Mouse (Mus musculus): ENCODE results near the gene Cfap58. TPM values are rescaled to one million over a fixed set of nuclear protein-coding genes. Genes with fewer than 3 reads are reported as not detected.

The Cfap58 gene
- polyA plus RNA-seq, 1 experiment from 2014 or later = not detected

- H3K4me3 ChIP-seq (ENCODE audit: low read depth, low read length) = peak overlapping the region; percentile 84
- peak overlapping the region; percentile 86; the same call in 1 of the 2 replicates for H3K27ac ChIP-seq (ENCODE audit: low read depth, low read length)
- WGBS = 8% methylated on average over 8 of the region's 8 CpGs
- H3K9me3 ChIP-seq (ENCODE audit: control insufficient read depth, low read length) = no peaks in the 10 kb centered on the region
- H3K9ac ChIP-seq (ENCODE audit: low read length) = peak overlapping the region; percentile 94
- no peaks in the 10 kb centered on the region for H3K27me3 ChIP-seq (ENCODE audit: control insufficient read depth, insufficient read depth, low read length)
- DNase-seq (ENCODE audit: low spot score) (no peak), ATAC-seq (replicated peaks; ENCODE audit: low FRiP score) (peak; percentile 20; the same call in 1 of the 2 replicates)
- H3K36me3 ChIP-seq (ENCODE audit: control insufficient read depth, insufficient read depth, low read length) = no peaks in the 10 kb centered on the region
- peaks cover 4% of the 10 kb centered on the region; the same call in 1 of the 2 replicates for H3K4me1 ChIP-seq (replicated peaks; ENCODE audit: control insufficient read depth, insufficient read depth, low read length)
- H3K4me2 ChIP-seq (ENCODE audit: low read depth, low read length, severe bottlenecking) = peak overlapping the region; percentile 91
These were observed 17.5 kb upstream of the Cfap58 start for GRCm38 (mm10) chr19:47919966-47920375.

GRCm38 (mm10) chr19:47925819-47926218 lies 11.7 kb upstream of the Cfap58 start:
- no peak for DNase-seq (ENCODE audit: low spot score)
- Histone ChIP-seq H3K4me1 (replicated peaks; ENCODE audit: control insufficient read depth, insufficient read depth, low read length) (no peaks in the 10 kb centered on the region), H3K4me3 (ENCODE audit: low read depth, low read length) (no peak overlapping the region), H3K27me3 (ENCODE audit: control insufficient read depth, insufficient read depth, low read length) (no peaks in the 10 kb centered on the region), H3K27ac (ENCODE audit: low read depth, low read length) (no peak overlapping the region), H3K36me3 (ENCODE audit: control insufficient read depth, insufficient read depth, low read length) (no peaks in the 10 kb centered on the region), H3K9me3 (ENCODE audit: control insufficient read depth, low read length) (no peaks in the 10 kb centered on the region), H3K4me2 (ENCODE audit: low read depth, low read length, severe bottlenecking) (no peak overlapping the region), H3K9ac (ENCODE audit: low read length) (no peak overlapping the region)
- no peak for ATAC-seq (replicated peaks; ENCODE audit: low FRiP score)
- 84% methylated on average over 7 of the region's 7 CpGs for WGBS

- Histone ChIP-seq H3K4me3 (ENCODE audit: low read depth, low read length) (no peak overlapping the region), H3K27ac (ENCODE audit: low read depth, low read length) (no peak overlapping the region), H3K9ac (ENCODE audit: low read length) (no peak overlapping the region), H3K36me3 (ENCODE audit: control insufficient read depth, insufficient read depth, low read length) (no peaks in the 10 kb centered on the region), H3K4me1 (replicated peaks; ENCODE audit: control insufficient read depth, insufficient read depth, low read length) (no peaks in the 10 kb centered on the region), H3K9me3 (ENCODE audit: control insufficient read depth, low read length) (no peaks in the 10 kb centered on the region), H3K27me3 (ENCODE audit: control insufficient read depth, insufficient read depth, low read length) (no peaks in the 10 kb centered on the region), H3K4me2 (ENCODE audit: low read depth, low read length, severe bottlenecking) (no peak overlapping the region)
- ATAC-seq (replicated peaks; ENCODE audit: low FRiP score) (no peak), DNase-seq (ENCODE audit: low spot score) (no peak)
- 95% methylated on average over 2 of the region's 2 CpGs for WGBS
These were observed 10.4 kb upstream of the Cfap58 start for GRCm38 (mm10) chr19:47927032-47927431.

- Histone ChIP-seq H3K36me3 (ENCODE audit: control insufficient read depth, insufficient read depth, low read length) (no peaks in the 10 kb centered on the region), H3K4me2 (ENCODE audit: low read depth, low read length, severe bottlenecking) (no peak overlapping the region), H3K27me3 (ENCODE audit: control insufficient read depth, insufficient read depth, low read length) (no peaks in the 10 kb centered on the region), H3K9ac (ENCODE audit: low read length) (no peak overlapping the region), H3K27ac (ENCODE audit: low read depth, low read length) (no peak overlapping the region), H3K4me1 (replicated peaks; ENCODE audit: control insufficient read depth, insufficient read depth, low read length) (no peaks in the 10 kb centered on the region), H3K9me3 (ENCODE audit: control insufficient read depth, low read length) (no peaks in the 10 kb centered on the region), H3K4me3 (ENCODE audit: low read depth, low read length) (no peak overlapping the region)
- DNase-seq (ENCODE audit: low spot score) = no peak
- WGBS = 88% methylated on average over 4 of the region's 4 CpGs
- no peak for ATAC-seq (replicated peaks; ENCODE audit: low FRiP score)
These were observed 8.4 kb upstream of the Cfap58 start for GRCm38 (mm10) chr19:47929043-47929442.

DNA sequence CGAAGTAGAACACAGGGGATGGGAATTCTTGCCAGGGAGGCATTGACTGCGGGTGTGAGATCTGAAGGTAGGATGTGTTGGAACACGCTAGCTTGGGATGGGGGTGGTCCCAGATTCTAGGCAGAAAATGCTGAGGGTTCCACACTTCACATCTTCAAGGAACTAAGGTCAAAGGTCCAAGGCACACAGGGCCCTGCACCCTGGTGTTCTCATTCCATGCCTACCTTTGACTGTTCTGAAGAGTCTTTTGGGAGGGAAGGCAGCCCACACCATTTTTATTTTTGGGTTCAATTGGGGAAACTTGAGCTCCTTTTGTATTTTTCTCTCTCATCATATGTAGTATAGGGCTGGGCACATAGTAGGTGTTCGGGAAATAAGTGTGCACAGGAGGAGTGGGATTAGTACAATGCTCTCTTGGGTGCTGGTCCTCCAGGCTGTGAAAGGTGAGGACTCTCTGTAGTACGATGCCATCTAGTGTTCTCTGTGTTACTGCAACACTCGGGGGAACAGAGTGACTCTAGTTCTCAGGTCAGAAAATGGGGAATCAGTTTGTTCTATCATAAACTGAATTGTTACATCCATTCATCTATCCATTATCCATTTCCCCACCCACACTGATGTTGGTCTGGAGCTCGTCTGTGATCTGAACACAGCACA lies 5.4 kb upstream of the Cfap58 start:
- H3K9me3 ChIP-seq (ENCODE audit: control insufficient read depth, low read length) = no peaks in the 10 kb centered on the region
- H3K9ac ChIP-seq (ENCODE audit: low read length) = no peak overlapping the region
- ATAC-seq (replicated peaks; ENCODE audit: low FRiP score) (peak; percentile 71; the same call in 1 of the 2 replicates), DNase-seq (ENCODE audit: low spot score) (peak; percentile 49)
- WGBS = 48% methylated on average over 7 of the region's 7 CpGs
- no peak overlapping the region for H3K4me2 ChIP-seq (ENCODE audit: low read depth, low read length, severe bottlenecking)
- H3K27me3 ChIP-seq (ENCODE audit: control insufficient read depth, insufficient read depth, low read length) = no peaks in the 10 kb centered on the region
- H3K4me3 ChIP-seq (ENCODE audit: low read depth, low read length) = no peak overlapping the region
- no peaks in the 10 kb centered on the region for H3K36me3 ChIP-seq (ENCODE audit: control insufficient read depth, insufficient read depth, low read length)
- no peak overlapping the region for H3K27ac ChIP-seq (ENCODE audit: low read depth, low read length)
- no peaks in the 10 kb centered on the region for H3K4me1 ChIP-seq (replicated peaks; ENCODE audit: control insufficient read depth, insufficient read depth, low read length)

GRCm38 (mm10) chr19:47934146-47934545 lies 3.3 kb upstream of the Cfap58 start:
- Histone ChIP-seq H3K27me3 (ENCODE audit: control insufficient read depth, insufficient read depth, low read length) (no peaks in the 10 kb centered on the region), H3K4me1 (replicated peaks; ENCODE audit: control insufficient read depth, insufficient read depth, low read length) (no peaks in the 10 kb centered on the region), H3K9ac (ENCODE audit: low read length) (no peak overlapping the region), H3K27ac (ENCODE audit: low read depth, low read length) (no peak overlapping the region), H3K4me3 (ENCODE audit: low read depth, low read length) (no peak overlapping the region), H3K9me3 (ENCODE audit: control insufficient read depth, low read length) (no peaks in the 10 kb centered on the region), H3K4me2 (ENCODE audit: low read depth, low read length, severe bottlenecking) (no peak overlapping the region), H3K36me3 (ENCODE audit: control insufficient read depth, insufficient read depth, low read length) (no peaks in the 10 kb centered on the region)
- no peak for DNase-seq (ENCODE audit: low spot score)
- 91% methylated on average over 8 of the region's 8 CpGs for WGBS
- no peak for ATAC-seq (replicated peaks; ENCODE audit: low FRiP score)

GRCm38 (mm10) chr19:47934636-47935238 lies 2.7 kb upstream of the Cfap58 start:
- no peak for DNase-seq (ENCODE audit: low spot score)
- no peak overlapping the region for H3K9ac ChIP-seq (ENCODE audit: low read length)
- 77% methylated on average over 16 of the region's 16 CpGs for WGBS

GRCm38 (mm10) chr19:47935530-47935929 lies 1.9 kb upstream of the Cfap58 start:
- no peak overlapping the region for H3K9ac ChIP-seq (ENCODE audit: low read length)
- no peaks in the 10 kb centered on the region for H3K27me3 ChIP-seq (ENCODE audit: control insufficient read depth, insufficient read depth, low read length)
- 87% methylated on average over 6 of the region's 6 CpGs for WGBS
- ATAC-seq (replicated peaks; ENCODE audit: low FRiP score) (no peak), DNase-seq (ENCODE audit: low spot score) (no peak)
- no peak overlapping the region for H3K4me3 ChIP-seq (ENCODE audit: low read depth, low read length)
- H3K4me1 ChIP-seq (replicated peaks; ENCODE audit: control insufficient read depth, insufficient read depth, low read length) = no peaks in the 10 kb centered on the region
- H3K9me3 ChIP-seq (ENCODE audit: control insufficient read depth, low read length) = no peaks in the 10 kb centered on the region
- no peaks in the 10 kb centered on the region for H3K36me3 ChIP-seq (ENCODE audit: control insufficient read depth, insufficient read depth, low read length)
- no peak overlapping the region for H3K27ac ChIP-seq (ENCODE audit: low read depth, low read length)
- H3K4me2 ChIP-seq (ENCODE audit: low read depth, low read length, severe bottlenecking) = no peak overlapping the region

More at GRCm38 (mm10) chr19:47934636-47935238, 2.7 kb upstream of the Cfap58 start:
- H3K4me1 ChIP-seq (replicated peaks; ENCODE audit: control insufficient read depth, insufficient read depth, low read length) = no peaks in the 10 kb centered on the region
- ATAC-seq (replicated peaks; ENCODE audit: low FRiP score) = no peak
- H3K27ac ChIP-seq (ENCODE audit: low read depth, low read length) = no peak overlapping the region
- H3K9me3 ChIP-seq (ENCODE audit: control insufficient read depth, low read length) = no peaks in the 10 kb centered on the region
- H3K27me3 ChIP-seq (ENCODE audit: control insufficient read depth, insufficient read depth, low read length) = no peaks in the 10 kb centered on the region
- H3K4me3 ChIP-seq (ENCODE audit: low read depth, low read length) = no peak overlapping the region
- H3K36me3 ChIP-seq (ENCODE audit: control insufficient read depth, insufficient read depth, low read length) = no peaks in the 10 kb centered on the region
- H3K4me2 ChIP-seq (ENCODE audit: low read depth, low read length, severe bottlenecking) = no peak overlapping the region

- Histone ChIP-seq H3K9ac (ENCODE audit: low read length) (no peak overlapping the region), H3K36me3 (ENCODE audit: control insufficient read depth, insufficient read depth, low read length) (no peaks in the 10 kb centered on the region), H3K4me1 (replicated peaks; ENCODE audit: control insufficient read depth, insufficient read depth, low read length) (no peaks in the 10 kb centered on the region), H3K9me3 (ENCODE audit: control insufficient read depth, low read length) (no peaks in the 10 kb centered on the region), H3K27ac (ENCODE audit: low read depth, low read length) (no peak overlapping the region), H3K4me2 (ENCODE audit: low read depth, low read length, severe bottlenecking) (no peak overlapping the region), H3K27me3 (ENCODE audit: control insufficient read depth, insufficient read depth, low read length) (no peaks in the 10 kb centered on the region), H3K4me3 (ENCODE audit: low read depth, low read length) (no peak overlapping the region)
- 89% methylated on average over 11 of the region's 11 CpGs for WGBS
- DNase-seq (ENCODE audit: low spot score) (peak; percentile 43), ATAC-seq (replicated peaks; ENCODE audit: low FRiP score) (no peak)
These were observed 985 bp upstream of the Cfap58 start for GRCm38 (mm10) chr19:47936490-47936889.
